Mouse (Mus musculus) v-Abl transformed pro-B cells (cell line): Measurements from ENCODE around the gene Mroh2a.

Experiments used
- in situ Hi-C, 2 experiments: fragments of 400-800 bp; cut with MboI; formaldehyde crosslinking; loops; one replicate each; pipeline ENCODE4 v1.15.1; 2025; ENCODE audit not compliant: unreplicated experiment in 2 of 2

Gene Mroh2a

DNA sequence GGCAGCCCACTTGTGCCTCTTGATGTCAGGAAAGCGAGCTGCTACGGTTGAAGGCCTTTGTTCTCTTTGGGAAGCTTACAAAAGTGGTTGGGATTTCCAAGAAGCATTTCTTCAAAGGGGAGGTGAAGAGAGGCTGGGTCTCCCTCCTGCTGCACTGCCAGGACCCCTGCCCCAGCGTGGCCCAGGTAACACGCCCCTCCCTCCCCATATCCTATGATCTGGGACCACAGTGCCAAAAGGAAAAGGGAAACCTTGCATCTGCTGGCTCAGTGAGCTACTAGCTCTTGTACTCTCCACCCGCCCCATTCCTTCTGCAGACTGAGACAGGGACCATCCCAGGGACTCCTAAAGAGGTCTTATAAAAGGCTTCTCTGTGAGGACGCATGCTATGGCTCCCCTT is 30.9 kb downstream of the Mroh2a start:
- in situ Hi-C loops: no loop called here

DNA sequence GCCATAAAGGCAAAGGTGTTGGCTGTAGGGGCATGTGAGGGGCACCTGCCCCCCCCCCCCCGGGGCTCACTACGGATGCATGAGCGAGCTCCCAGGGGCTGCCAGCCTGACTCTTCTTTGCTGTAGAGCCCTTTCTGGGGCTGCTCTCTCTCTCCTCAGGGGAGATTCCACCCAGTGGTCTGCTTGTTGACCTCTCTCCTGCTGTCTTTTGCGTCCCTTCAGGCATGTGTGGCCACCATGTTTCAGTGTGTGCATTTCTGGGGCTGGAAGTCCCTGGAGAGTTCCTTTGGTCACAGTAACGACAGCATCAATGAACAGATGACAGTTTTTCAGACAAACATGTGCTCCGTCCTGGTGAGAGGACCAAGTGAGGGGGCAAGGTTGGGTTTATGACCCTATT is 31.6 kb downstream of the Mroh2a start:
- in situ Hi-C loops: no loop called here

- in situ Hi-C loops: no loop called here
These were observed 32.3 kb downstream of the Mroh2a start for GRCm38 (mm10) chr1:88258881-88259642.

DNA sequence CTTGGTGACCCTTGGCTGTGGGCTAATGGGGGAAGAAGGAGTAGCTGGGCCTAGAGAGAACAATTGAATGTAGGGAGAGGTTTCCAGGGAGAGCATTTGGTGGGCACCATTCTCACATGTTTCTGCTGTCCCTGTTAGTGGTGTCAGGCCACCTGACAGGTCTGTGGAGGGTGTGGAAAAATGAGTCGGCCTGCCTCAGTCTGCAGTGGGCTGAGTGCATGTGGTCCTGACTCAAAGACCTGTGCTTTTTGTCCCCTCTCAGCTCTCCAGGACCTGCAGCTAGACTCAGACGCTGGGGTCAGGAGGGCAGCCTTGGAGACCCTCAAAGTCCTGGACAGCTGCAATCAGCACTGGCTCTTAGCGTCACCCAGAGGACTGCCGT is 32.8 kb downstream of the Mroh2a start:
- in situ Hi-C loops: no loop called here

- in situ Hi-C loops: no loop called here
These were observed 33.3 kb downstream of the Mroh2a start for GRCm38 (mm10) chr1:88260114-88260513.

DNA sequence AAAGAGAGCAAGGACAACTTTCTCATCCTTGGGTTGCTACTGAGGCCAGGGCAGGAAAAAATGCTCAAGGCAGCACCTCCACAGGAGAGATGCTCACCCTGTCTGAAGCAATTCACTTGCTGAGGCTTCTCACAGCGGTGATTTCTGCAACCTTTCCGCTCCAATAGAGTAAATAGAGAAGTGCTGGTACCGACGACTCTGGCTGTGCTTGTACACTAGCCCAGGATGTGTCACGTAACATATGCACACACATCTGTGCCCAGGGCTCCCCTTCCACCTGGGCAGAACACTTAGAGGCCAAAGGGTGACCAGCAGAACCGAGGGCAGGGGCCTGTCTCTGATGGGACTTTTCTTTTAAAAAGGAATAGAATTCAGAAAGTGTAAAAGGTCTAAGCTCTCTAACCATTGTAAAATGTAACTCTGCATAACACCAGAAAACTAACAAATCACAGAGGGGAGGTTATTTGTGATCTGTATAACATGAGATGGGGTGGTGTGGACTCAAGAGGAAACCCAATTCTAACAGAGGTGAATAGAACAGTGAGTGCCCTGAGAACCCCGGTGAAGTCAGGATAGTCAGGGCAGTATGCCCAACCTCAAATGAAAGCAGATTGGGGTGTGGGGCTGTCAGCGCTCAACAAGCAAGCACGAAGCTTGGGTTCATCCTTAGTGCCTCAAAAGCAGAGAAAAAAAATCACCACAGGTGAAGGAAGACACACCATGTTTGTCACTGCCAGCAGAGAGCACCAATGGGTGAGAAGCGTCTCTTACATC is 34.0 kb downstream of the Mroh2a start:
- in situ Hi-C loops: no loop called here

DNA sequence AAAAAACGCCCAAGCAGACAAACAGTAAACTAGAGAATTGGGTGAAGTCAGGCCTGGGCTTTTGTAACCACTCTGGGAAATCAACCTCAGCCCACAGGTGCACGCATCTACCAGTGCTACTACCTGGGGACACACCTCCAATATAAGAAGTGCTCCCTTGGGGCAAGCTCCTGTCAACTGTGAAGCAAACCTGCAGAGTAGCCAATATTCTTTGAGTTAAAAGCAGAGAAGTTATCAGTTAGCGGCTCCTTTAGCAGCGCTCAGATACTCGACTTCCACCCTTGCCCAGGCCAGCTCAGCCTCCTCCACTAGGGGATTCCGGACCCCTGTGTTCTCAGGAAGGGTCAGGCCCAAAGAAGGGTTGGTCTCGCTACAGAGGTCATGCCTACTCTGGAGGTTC is 34.9 kb downstream of the Mroh2a start:
- in situ Hi-C loops: no loop called here

DNA sequence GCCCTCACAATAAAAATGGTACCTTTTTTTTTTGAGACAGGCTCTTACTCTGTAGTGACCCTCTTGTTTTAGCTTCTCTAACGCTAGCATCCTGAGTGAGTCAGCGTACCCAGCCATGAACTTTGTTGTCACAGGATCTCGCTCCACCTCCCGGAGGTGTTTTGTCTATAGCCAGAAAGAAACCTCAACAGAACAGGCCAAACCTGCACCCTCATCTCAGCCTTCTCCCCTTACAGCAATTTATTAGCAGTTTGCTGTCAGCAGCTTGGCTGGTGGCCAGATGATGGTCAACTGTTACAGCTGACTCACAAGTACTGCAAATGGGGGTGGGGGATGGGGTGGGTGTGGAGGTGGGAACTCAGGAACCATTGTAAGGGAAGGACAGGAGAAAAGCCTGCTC is 35.5 kb downstream of the Mroh2a start:
- in situ Hi-C loops: no loop called here

DNA sequence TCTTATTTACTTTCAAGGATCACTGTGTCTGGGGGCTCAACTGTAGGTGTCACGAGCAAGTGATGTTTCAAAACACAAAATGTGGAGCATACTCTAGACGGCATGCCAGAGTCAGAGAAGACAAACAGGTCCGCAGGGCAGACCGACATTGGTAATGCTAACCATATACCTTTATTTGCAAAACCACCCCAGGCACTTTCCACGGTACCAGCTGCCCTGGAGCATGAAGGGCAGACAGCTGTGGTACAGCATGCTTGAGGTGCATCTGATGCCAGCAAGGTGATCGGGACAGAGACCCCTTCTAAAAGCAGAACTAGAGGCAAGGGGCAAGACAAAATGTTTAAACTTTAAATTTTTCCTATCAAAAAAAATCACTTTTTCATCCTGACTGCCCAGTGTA is 36.2 kb downstream of the Mroh2a start:
- in situ Hi-C loops: no loop called here

GRCm38 (mm10) chr1:88263778-88264177 is 37.0 kb downstream of the Mroh2a start:
- in situ Hi-C loops: no loop called here

DNA sequence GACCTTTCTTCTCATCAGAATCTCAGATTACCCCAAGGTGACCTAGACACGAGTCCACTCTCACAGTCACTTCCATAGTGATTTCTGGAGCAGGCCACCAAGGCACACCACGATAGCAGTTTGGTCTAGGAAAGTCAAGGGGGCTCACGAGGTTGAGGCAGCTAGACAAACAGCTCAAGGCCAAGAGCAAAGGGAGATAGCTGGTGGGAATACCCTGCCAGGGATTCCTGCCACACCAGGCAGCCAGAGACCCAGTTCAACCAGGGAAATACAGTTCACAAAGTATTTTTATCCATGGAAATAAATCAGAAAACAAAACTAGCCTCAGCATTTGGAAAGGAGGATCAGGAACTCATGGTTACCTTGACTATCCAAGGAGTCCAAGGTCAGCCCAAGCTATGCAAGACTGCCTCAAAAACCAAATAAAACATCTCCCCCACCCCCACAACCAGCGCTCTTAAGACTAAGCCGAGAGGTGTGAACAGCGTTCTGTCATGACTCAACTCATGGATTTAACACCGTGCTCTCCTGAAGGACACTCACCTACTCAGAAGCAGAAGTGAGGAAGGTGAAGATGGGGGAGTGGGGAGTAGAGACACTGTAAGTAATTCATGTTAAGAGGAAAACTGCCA is 37.6 kb downstream of the Mroh2a start:
- in situ Hi-C loops: no loop called here

GRCm38 (mm10) chr1:88264869-88265240 is 38.1 kb downstream of the Mroh2a start:
- in situ Hi-C loops: no loop called here

DNA sequence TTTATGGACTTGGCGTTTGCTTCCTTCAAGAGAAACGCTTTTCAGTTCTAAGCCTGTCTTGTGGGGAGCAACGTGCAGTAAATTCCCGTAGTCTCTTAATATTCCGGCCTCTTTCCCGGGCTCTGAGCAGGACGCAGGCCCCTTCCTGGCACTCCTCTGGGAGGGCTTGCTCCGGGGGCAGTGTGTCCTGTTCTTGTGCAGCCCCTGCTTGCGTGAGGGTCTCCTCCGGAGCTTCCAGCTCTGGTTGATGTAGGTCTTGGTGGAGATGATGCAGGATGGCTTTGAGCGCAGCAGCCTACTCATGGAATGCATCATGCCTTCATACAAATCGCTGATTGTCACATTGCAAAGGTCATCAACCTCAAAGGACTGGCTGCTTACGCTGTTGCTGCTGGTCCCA is 39.3 kb downstream of the Mroh2a start:
- in situ Hi-C loops: no loop called here

DNA sequence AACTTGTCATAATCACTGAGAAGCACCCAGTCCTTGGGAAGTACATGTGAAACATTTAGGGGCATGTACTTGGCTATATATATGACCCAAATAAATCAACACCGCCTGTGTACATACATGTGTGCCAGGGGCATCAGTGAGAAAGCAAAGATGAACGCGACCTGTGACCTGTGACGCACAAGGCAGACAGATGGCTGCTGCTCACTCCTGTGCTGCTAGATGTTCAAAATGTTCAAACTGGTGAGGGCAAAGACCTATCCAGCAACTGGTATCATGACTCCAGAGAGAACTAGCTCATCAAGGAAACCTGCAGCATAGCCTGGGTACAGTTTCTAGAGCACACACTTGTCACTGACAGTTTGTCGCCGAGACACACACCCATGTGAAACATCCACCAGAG is 40.7 kb downstream of the Mroh2a start:
- in situ Hi-C loops: no loop called here

- in situ Hi-C loops: no loop called here
These were observed 41.3 kb downstream of the Mroh2a start for GRCm38 (mm10) chr1:88268070-88268469.

GRCm38 (mm10) chr1:88269539-88270309 is 42.9 kb downstream of the Mroh2a start:
- in situ Hi-C loops: no loop called here

GRCm38 (mm10) chr1:88272851-88273250 is 46.1 kb downstream of the Mroh2a start:
- in situ Hi-C loops: no loop called here

DNA sequence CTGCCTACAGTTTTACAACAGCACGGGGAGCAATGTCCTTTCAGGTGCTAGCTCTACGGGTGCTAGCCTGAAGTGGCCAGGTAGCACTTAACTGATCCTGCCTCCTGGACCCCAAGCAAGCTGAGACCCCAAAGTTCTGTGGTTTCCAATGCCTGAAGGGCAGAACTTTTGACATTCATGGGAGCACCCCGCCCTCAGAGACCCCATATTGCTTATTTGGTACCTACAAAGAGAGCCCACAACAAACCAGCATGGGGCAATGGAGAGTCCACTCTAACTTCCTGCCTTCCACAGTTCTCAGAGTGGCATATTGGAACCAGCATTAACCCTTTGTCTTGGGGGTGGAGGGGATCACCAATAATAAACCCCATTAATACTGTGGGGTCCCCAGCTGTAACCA is 46.5 kb downstream of the Mroh2a start:
- in situ Hi-C loops: no loop called here

- in situ Hi-C loops: no loop called here
These were observed 47.0 kb downstream of the Mroh2a start for GRCm38 (mm10) chr1:88273832-88274231.

GRCm38 (mm10) chr1:88274371-88275077 is 47.7 kb downstream of the Mroh2a start:
- in situ Hi-C loops: loop anchor here (25.0 kb wide), 4 partner anchors 512 to 1662 kb away; partner anchors contain the start of gene Atg16l1 (in 1 of the 2)
